Mouse (Mus musculus) small intestine, adult 2 months (tissue): ENCODE results near the gene Syce1l. TPM values are rescaled to one million over a fixed set of nuclear protein-coding genes. Genes with fewer than 3 reads are reported as not detected.

Source experiments
- H3K27ac ChIP-seq: fragments of 200-500 bp; 2 replicates; pipeline ENCODE4 v1.5.1; 2012; ENCODE audit warnings: low read depth, low read length, control low read depth, inconsistent platforms; ENCODE audit not compliant: insufficient read depth
- H3K27me3 ChIP-seq: fragments of 200-500 bp; 2 replicates; pipeline ENCODE4 v1.6.1; 2012; ENCODE audit warnings: mild to moderate bottlenecking, moderate library complexity, low read length, inconsistent platforms; ENCODE audit not compliant: control insufficient read depth, insufficient read depth
- H3K36me3 ChIP-seq: fragments of 200-500 bp; 2 replicates; pipeline ENCODE4 v1.6.1; 2012; ENCODE audit warnings: mild to moderate bottlenecking, low read length, control low read depth, inconsistent platforms; ENCODE audit not compliant: control insufficient read depth, insufficient read depth
- H3K4me1 ChIP-seq: fragments of 200-500 bp; 2 replicates; pipeline ENCODE4 v1.6.1; 2012; ENCODE audit warnings: low read length, inconsistent platforms, mixed read lengths; ENCODE audit not compliant: control insufficient read depth, insufficient read depth, insufficient read length
- H3K4me3 ChIP-seq: fragments of 200-500 bp; 2 replicates; pipeline ENCODE4 v1.5.1; 2012; ENCODE audit warnings: low read depth, mild to moderate bottlenecking, control low read depth, inconsistent platforms, low read length, moderate library complexity
- CTCF ChIP-seq: fragments of 200-500 bp; IDR thresholded peaks from 2 replicates; pipeline ENCODE4 v1.5.1; 2012; ENCODE audit warnings: low read depth, mild to moderate bottlenecking, control low read depth, inconsistent platforms, low read length, moderate library complexity, mixed read lengths; ENCODE audit not compliant: insufficient replicate concordance, insufficient read length; ENCODE audit errors: extremely low read depth
- POLR2A ChIP-seq: fragments of 200-500 bp; IDR thresholded peaks from 2 replicates; pipeline ENCODE4 v1.6.1; 2012; ENCODE audit warnings: low read depth, mild to moderate bottlenecking, control low read depth, inconsistent platforms, low read length, moderate library complexity
- WGBS: fragments of 180-500 bp; shearing (Covaris S2); methylation state at CpG from one replicate; pipeline ENCODE4 v1.1.7; 2018; 5-methylcytosine and 5-hydroxymethylcytosine counted together
- polyA plus RNA-seq: library from polyadenylated mRNA; depleted of rRNA; stranded (reverse); fragments of >200 nt; gene quantifications from 2 replicates; pipeline ENCODE4 v1.2.3, GENCODE M21; 2012

The Syce1l gene
- polyA plus RNA-seq, 1 experiment, result not detected

DNA sequence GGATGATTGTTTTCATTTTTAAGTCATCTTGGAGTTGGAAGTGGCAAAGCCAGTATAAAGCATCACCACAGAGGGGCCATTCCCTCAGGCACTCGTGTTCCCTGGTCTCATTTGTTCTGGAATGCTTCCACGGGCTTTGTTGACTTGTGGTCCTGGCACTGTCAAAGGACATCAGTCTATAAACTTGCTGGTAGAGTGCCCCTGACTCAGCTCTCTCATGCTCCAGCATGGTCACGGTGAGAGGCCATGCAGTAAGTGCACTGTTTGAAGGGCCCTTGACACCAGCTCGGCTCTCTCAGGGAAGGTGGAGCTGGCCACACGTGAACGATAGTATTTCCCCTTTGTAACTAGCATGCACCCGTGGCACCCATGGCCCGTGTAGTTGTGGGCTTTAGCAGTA lies 2.7 kb upstream of the Syce1l start:
- Histone ChIP-seq H3K4me3 (no peak overlapping the region), H3K36me3 (peaks cover 34% of the 10 kb centered on the region), H3K27ac (no peak overlapping the region), H3K27me3 (no peaks in the 10 kb centered on the region), H3K4me1 (peaks cover 4% of the 10 kb centered on the region; the same call in 1 of the 2 replicates)
- 84% methylated on average over 8 of the region's 8 CpGs for WGBS
- no peak for TF ChIP-seq CTCF
- TF ChIP-seq POLR2A, result no peak

DNA sequence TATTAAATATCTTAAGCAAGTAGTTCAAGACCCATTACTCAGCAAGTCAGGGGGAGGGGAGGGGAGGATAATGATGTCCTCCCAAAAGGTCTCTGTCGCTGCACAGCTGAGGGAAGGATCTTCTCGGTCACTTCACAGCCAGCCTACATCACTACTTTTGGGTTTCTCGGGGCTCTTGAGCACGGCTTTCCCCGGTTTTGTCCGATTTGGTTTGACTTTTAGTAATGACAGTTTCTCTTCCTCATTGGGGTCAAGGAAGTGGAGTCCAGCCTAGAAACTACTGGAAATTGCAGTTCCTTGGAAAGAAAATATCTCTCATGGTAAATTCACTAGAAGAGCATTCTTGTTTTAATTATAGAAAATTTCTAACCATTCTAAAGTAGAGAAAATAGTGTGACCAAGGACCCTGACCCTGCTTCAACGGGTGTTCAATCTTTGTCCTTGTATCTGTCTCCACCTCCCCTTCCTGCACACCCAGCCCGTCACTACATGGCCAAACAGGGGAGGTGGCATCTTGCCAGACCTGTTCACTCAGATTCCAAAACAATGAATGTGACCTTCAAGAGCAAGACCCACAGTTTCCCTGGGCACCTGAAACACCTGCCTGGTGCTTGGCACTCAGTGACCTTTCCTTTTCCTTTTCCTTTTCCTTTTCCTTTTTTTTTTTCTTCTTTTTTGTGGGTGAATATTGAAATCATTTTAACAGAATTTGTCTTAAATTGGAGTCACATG lies 632 bp downstream of the Syce1l start:
- no peak overlapping the region for H3K4me3 ChIP-seq
- WGBS, result 72% methylated on average over 8 of the region's 8 CpGs
- H3K27me3 ChIP-seq, result no peaks in the 10 kb centered on the region
- peaks cover 28% of the 10 kb centered on the region for H3K36me3 ChIP-seq
- TF ChIP-seq CTCF (no peak), POLR2A (no peak)
- no peak overlapping the region for H3K27ac ChIP-seq
- H3K4me1 ChIP-seq, result no peaks in the 10 kb centered on the region

DNA sequence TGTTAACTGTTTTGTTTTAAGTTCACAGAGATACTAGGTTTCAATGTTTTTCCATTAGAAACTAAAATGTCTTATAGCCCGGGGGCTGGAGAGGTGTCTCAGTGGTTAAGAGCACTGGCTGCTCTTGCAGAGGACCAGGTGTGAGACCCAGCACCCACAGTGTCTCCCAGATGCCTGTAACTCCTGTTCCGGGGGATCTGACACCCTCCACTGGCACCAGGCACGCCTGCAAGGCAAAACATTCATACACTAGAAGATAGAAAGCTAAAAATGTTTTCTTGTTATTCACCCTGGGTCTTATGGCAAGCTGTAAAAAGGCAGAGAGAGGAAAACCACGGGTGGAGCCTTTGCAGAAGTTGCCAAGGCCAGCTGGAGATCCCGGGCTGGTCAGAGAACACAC lies 2.2 kb downstream of the Syce1l start:
- Histone ChIP-seq H3K36me3 (peaks cover 19% of the 10 kb centered on the region), H3K27me3 (no peaks in the 10 kb centered on the region), H3K4me1 (no peaks in the 10 kb centered on the region), H3K27ac (no peak overlapping the region), H3K4me3 (no peak overlapping the region)
- TF ChIP-seq CTCF, result no peak
- WGBS, result 61% methylated on average over 5 of the region's 5 CpGs

DNA sequence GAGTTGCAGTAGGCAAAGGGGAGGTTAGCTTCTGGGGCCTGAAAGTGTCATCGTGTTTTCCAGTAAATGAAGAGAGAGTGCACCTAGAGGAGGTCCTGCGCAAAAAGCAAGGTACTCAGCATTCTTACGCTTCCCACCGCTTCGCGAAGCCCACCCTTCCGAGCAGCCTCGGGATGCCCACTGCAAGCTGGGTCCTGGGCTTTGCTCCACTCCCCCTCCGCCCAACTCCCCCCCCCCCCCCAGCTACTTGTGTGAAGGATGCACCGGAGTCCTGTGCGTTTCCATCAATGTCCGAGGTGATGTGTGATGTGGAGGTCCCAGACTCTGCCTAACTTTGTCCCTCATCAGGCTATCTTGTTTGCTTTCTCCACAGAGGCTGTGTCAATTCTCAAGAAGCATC lies 9.4 kb downstream of the Syce1l start:
- Histone ChIP-seq H3K4me1 (peaks cover 2% of the 10 kb centered on the region; the same call in 1 of the 2 replicates), H3K36me3 (no peaks in the 10 kb centered on the region), H3K27ac (no peak overlapping the region), H3K4me3 (no peak overlapping the region), H3K27me3 (no peaks in the 10 kb centered on the region)
- WGBS, result 78% methylated on average over 11 of the region's 12 CpGs
- TF ChIP-seq POLR2A (no peak), CTCF (no peak)

DNA sequence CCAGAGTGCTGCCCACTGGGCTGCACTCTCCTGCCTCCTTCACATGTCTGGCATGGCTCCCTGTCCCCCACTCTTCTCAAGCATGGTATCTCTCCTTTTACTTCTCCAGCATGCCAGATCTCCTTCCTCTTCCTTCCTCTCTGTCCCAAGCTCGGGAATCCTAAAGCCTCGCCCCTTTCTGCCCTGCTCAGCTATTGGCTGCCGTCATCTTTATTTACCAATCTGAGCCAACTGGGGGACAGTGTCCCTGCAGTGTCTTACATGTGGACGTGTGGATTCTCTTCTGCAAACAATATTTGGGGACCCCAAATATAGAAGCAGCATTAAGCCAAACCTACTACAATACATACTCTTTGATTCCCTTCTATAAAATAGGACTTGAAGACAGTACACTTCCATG lies 10.1 kb downstream of the Syce1l start:
- WGBS, result 38% methylated on average over 4 of the region's 4 CpGs
- TF ChIP-seq POLR2A (no peak), CTCF (no peak)
- H3K4me1 ChIP-seq, result peaks cover 2% of the 10 kb centered on the region; the same call in 1 of the 2 replicates
- no peaks in the 10 kb centered on the region for H3K36me3 ChIP-seq
- H3K4me3 ChIP-seq, result no peak overlapping the region
- no peak overlapping the region for H3K27ac ChIP-seq
- no peaks in the 10 kb centered on the region for H3K27me3 ChIP-seq

DNA sequence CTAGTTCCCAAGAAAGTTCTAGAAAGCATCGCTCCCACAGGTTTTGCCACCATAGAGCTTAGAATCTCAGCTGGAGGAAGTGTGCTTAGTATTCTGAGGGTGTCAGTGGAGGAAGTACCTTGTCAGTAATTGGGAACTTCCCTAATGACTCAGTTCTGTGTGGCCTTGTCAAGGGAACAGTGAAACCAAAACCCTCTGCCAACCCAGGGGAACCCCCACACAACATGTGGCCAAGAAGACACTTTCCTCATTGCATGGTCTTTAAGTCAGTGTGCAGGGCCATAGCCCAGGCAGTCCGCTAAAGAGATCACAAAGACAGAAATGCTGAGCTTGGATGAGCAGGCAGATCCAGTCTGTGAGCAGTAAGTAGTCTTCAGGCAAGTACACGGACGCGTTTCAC lies 13.1 kb downstream of the Syce1l start:
- WGBS, result 84% methylated on average over 5 of the region's 5 CpGs
- TF ChIP-seq CTCF, result no peak
- TF ChIP-seq POLR2A, result no peak
- H3K4me3 ChIP-seq, result no peak overlapping the region
- H3K36me3 ChIP-seq, result no peaks in the 10 kb centered on the region
- H3K27ac ChIP-seq, result no peak overlapping the region
- peaks cover 2% of the 10 kb centered on the region; the same call in 1 of the 2 replicates for H3K4me1 ChIP-seq
- H3K27me3 ChIP-seq, result no peaks in the 10 kb centered on the region

DNA sequence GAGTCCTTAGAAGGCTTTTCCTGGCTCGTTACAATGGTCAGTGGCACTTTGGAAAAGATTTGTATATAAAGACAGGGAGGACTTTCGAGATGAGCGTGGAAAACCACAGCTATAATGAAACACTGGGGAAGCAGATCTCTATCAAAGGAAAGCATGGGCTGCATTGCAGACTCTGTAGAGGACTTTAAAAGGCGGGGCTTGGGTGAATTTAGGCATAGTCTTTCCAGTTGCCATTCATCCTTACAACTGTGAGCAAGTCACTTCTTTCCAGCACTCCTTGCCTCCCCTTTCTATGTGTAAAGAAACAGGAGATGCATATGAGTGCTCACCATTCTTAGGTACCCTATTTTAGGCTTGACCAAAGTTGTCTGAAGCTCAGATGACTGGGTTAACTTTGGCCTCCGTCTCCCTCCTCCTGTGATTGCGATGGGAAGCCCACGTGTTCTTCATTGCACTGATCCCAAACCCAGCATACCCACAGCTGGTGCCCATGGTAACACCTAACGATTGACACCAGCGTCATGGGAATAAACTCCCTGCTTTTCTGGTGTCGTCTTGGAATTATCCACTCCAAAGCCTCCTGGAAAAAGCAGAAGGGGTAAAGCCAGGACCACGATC lies 13.8 kb downstream of the Syce1l start:
- Histone ChIP-seq H3K36me3 (no peaks in the 10 kb centered on the region), H3K27ac (no peak overlapping the region), H3K4me3 (no peak overlapping the region), H3K4me1 (peaks cover 2% of the 10 kb centered on the region; the same call in 1 of the 2 replicates), H3K27me3 (no peaks in the 10 kb centered on the region)
- TF ChIP-seq CTCF (no peak), POLR2A (no peak)
- 80% methylated on average over 11 of the region's 11 CpGs for WGBS
